Mouse (Mus musculus): ENCODE measurements at regions not wholly inside any gene's neighbourhood (a gene's known extent, or its start where the extent isn't known, plus 50 kb on each side); places are given as distances from the start of the nearest gene placed in this dataset.
"Not testable (repeated sequence)": the region's sequence is repeated elsewhere in the genome, so short reads cannot be mapped to it uniquely, and the experiment has no call there.

- ATAC-seq (ENCODE audit: low TSS enrichment): no peak
Observed at GRCm38 (mm10) chr11:91196351-91196750, 381.0 kb downstream of the Kif2b start.

GRCm38 (mm10) chr11:91167336-91167735 lies 410.0 kb downstream of the Kif2b start:
- ATAC-seq (ENCODE audit: low TSS enrichment): not testable (repeated sequence)

GRCm38 (mm10) chr11:91133753-91134270 lies 443.5 kb downstream of the Kif2b start:
- no peak for ATAC-seq (ENCODE audit: low TSS enrichment)

- peak; percentile 31; the same call in 1 of the 2 replicates for ATAC-seq (ENCODE audit: low TSS enrichment)
Observed at GRCm38 (mm10) chr11:91132771-91133380, 444.5 kb downstream of the Kif2b start.

GRCm38 (mm10) chr11:91131960-91132359 lies 443.8 kb upstream of the Tom1l1 start:
- ATAC-seq (ENCODE audit: low TSS enrichment): no peak

- ATAC-seq (ENCODE audit: low TSS enrichment): no peak
Observed at GRCm38 (mm10) chr11:91098186-91098585, 410.0 kb upstream of the Tom1l1 start.

- no peak for ATAC-seq (ENCODE audit: low TSS enrichment)
Observed at GRCm38 (mm10) chr11:91097552-91097951, 409.4 kb upstream of the Tom1l1 start.

- no peak for ATAC-seq (ENCODE audit: low TSS enrichment)
Observed at GRCm38 (mm10) chr11:91096000-91096652, 408.0 kb upstream of the Tom1l1 start.

- ATAC-seq (ENCODE audit: low TSS enrichment): no peak
Observed at GRCm38 (mm10) chr11:91065365-91065764, 377.2 kb upstream of the Tom1l1 start.

- ATAC-seq (ENCODE audit: low TSS enrichment): no peak
Observed at GRCm38 (mm10) chr11:91056966-91057597, 368.9 kb upstream of the Tom1l1 start.

GRCm38 (mm10) chr11:91053321-91053720 lies 365.2 kb upstream of the Tom1l1 start:
- ATAC-seq (ENCODE audit: low TSS enrichment): no peak

- ATAC-seq (ENCODE audit: low TSS enrichment): no peak; the same call in 1 of the 2 replicates
Observed at GRCm38 (mm10) chr11:91051646-91052045, 363.5 kb upstream of the Tom1l1 start.

- no peak for ATAC-seq (ENCODE audit: low TSS enrichment)
Observed at GRCm38 (mm10) chr11:91041486-91041885, 353.3 kb upstream of the Tom1l1 start.

All from frontal cortex, adult (tissue).